In genomic region chr2:157422854-157423705, GRCm38 (mm10) we compare ENCODE assay signal across 8 mouse cellular contexts. TPM values are rescaled to one million over a fixed set of nuclear protein-coding genes. Genes with fewer than 3 reads are reported as not detected.
DNase-seq lines count a peak whose midpoint lies in the region; ATAC-seq and TF ChIP-seq lines count a peak whose summit lies in the region.

No protein-coding gene starts in this region.

- H3K36me3 ChIP-seq in ES-Bruce4 (ENCODE audit: control insufficient read depth, insufficient read depth, low read length, poor library complexity, severe bottlenecking) = no peaks in the 10 kb centered on the region
- no peaks in the 10 kb centered on the region for H3K36me3 ChIP-seq in heart, embryonic 15.5 days

- TF ChIP-seq POLR2A in ES-Bruce4 (IDR thresholded peaks at IDR 0.05; ENCODE audit: insufficient read depth, low read length) = no peak

- ATAC-seq in heart, embryonic 15.5 days (replicated peaks; ENCODE audit: insufficient number of reproducible peaks, insufficient read depth, low FRiP score, low read depth) = peak; percentile 5; the same call in 1 of the 2 replicates

- peak overlapping the region; percentile 89 for H3K9ac ChIP-seq in ES-Bruce4 (ENCODE audit: low read depth, poor library complexity, severe bottlenecking)
- H3K9ac ChIP-seq in heart, embryonic 15.5 days = no peak overlapping the region

- WGBS in heart, embryonic 15.5 days = 49% methylated on average over 11 of the region's 11 CpGs

- H3K4me1 ChIP-seq in ES-Bruce4 (ENCODE audit: control insufficient read depth, insufficient read depth, low read length) = peaks cover 21% of the 10 kb centered on the region
- H3K4me1 ChIP-seq in heart, embryonic 15.5 days (replicated peaks) = peaks cover 47% of the 10 kb centered on the region

- H3K9me3 ChIP-seq in ES-Bruce4 (replicated peaks; ENCODE audit: control insufficient read depth, insufficient read depth, low read length, poor library complexity, severe bottlenecking) = no peaks in the 10 kb centered on the region
- H3K9me3 ChIP-seq in heart, embryonic 15.5 days (replicated peaks) = no peaks in the 10 kb centered on the region

- no peak for TF ChIP-seq CTCF in ES-Bruce4 (IDR thresholded peaks at IDR 0.05; ENCODE audit: low read depth, low read length)

- peak overlapping the region; percentile 92 for H3K4me2 ChIP-seq in heart, embryonic 15.5 days

- peak overlapping the region; percentile 20; the same call in 1 of the 2 replicates for H3K27ac ChIP-seq in ES-Bruce4 (ENCODE audit: insufficient read depth, low read length)
- peak overlapping the region; percentile 77; the same call in 1 of the 2 replicates for H3K27ac ChIP-seq in heart, embryonic 15.5 days

- peak overlapping the region; percentile 75 for H3K4me3 ChIP-seq in ES-Bruce4 (ENCODE audit: low read depth, low read length)
- peak overlapping the region; percentile 85 for H3K4me3 ChIP-seq in heart, embryonic 15.5 days

- TF ChIP-seq EP300 in ES-Bruce4 (IDR thresholded peaks at IDR 0.05; ENCODE audit: insufficient read depth, low read depth, low read length) = 0 out of 2 replicates have a peak, but pooled peaks have one; percentile 29

- DNase-seq in embryo, embryonic 10 days (ENCODE audit: low spot score) = peak; percentile 78
- peak; percentile 82 to 94 for DNase-seq in kidney, postnatal 25 days
- peak; percentile 69 to 84 for DNase-seq in lung, postnatal 4 days
- no peak for DNase-seq in thymus, postnatal 4 days
- no peak for DNase-seq in cerebellum, adult 8-10 months
- no peak for DNase-seq in adrenal gland, adult 18-20 months (ENCODE audit: low spot score in 2 of 2)

- no peaks in the 10 kb centered on the region for H3K27me3 ChIP-seq in ES-Bruce4 (ENCODE audit: control insufficient read depth, insufficient read depth, low read length, poor library complexity, severe bottlenecking)
- H3K27me3 ChIP-seq in heart, embryonic 15.5 days = no peaks in the 10 kb centered on the region

RNA-seq across cellular contexts. Expression of gene Src, which starts 4.8 kb away (rescaled TPM):
- polyA plus RNA-seq in ES-Bruce4 (2011; ENCODE audit: insufficient read depth, insufficient read length, low read depth, missing spikeins) = 53.4 and 54.7 TPM in 2 replicates
- 5.6 and 9.6 TPM in 2 replicates for polyA plus RNA-seq in heart, embryonic 15.5 days (2015; fragmentation: Nextera tagmentation; extraction: Ambion mirVana)
- 10 to 100 TPM; 11.8 to 13.8 TPM for total RNA-seq in adrenal gland, adult 18-20 months (2021)

RNA-seq across cellular contexts. Expression of gene Manbal, which starts 55.7 kb away (rescaled TPM):
- 37.8 and 38.1 TPM in 2 replicates for polyA plus RNA-seq in ES-Bruce4 (2011; ENCODE audit: insufficient read depth, insufficient read length, low read depth, missing spikeins)
- polyA plus RNA-seq in heart, embryonic 15.5 days (2015; fragmentation: Nextera tagmentation; extraction: Ambion mirVana) = 49.7 and 62.0 TPM in 2 replicates
- 10 to 100 TPM; 27.6 to 28.1 TPM for total RNA-seq in adrenal gland, adult 18-20 months (2021)

Comparison
In these comparisons a context has a peak if more than half of its experiments do, and no peak if none do; other contexts are left out.
1. DNase-seq: peak in embryo, embryonic 10 days (single experiment), kidney, postnatal 25 days (2 of 2) and lung, postnatal 4 days (2 of 2); none in thymus, postnatal 4 days (single experiment), cerebellum, adult 8-10 months (single experiment) and adrenal gland, adult 18-20 months (0 of 2).